Mouse (Mus musculus): ENCODE measurements around the gene Gipc3. TPM values are rescaled to one million over a fixed set of nuclear protein-coding genes. Genes with fewer than 3 reads are reported as not detected.

The Gipc3 gene
- total RNA-seq, 2 experiments from 2014 or later, result 5.9 TPM

DNA sequence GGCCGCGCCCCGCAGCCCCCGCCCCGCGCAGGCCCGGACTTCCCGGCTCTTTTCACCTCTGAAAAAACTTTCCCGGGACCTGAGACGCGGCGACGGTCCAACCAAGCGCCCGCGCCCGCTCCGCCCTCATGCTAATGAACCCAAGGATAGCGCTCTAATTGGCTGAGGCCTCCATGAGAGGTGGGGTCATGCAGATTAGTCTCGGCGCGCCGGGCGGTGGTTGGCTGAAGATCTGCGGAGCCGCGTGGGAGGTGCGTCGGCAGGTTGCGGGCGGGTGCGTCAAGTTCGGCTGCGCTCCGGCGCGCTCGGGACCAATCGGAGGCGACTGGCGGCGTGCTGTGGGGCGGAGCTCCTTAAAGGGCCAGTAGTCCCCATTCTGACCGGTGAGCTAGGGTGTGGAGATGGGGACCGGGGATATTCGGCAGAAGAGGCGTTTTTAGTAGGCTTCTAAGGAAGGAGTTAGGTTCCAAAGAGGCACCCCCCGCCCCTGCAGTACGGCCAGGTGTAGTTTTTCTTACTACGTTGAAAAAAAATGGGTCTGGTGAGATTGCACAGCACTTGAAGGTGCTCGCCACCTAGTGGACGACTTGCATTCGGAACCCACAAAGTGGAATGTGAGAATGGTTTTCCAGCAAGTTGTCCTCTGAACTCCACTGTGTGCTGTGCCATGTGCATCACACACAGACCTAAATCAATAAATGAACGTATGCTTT is 7.4 kb upstream of the Gipc3 start, which contains the start of gene Hmg20b:
Hmg20b (minus strand) TSS at position 130 of the 713 bp plus-strand sequence.
- intact Hi-C loops (cut with DNase I), result no loop called here
- DNase-seq, result peak; percentile 98

DNA sequence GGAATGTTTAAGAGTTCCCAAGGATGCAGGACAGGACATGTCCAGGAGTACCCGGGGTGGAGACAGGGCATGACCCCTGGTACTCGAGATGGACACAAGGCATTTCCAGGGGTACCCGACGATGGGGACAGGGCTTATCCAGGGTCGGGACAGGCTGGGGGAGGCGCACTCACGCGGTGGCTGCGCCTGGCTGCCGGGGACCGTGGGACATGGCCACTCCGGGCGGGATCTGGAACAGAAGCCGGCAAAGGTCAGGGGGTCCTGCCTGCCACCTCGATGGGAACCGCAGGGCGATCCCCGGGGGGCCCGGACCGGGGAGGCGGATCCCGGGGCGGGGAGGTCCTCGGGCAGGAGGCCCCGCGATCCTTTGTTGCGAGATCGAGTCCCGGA is 6.9 kb upstream of the Gipc3 start:
- intact Hi-C loops (cut with DNase I), result no loop called here
- no peak for DNase-seq

DNA sequence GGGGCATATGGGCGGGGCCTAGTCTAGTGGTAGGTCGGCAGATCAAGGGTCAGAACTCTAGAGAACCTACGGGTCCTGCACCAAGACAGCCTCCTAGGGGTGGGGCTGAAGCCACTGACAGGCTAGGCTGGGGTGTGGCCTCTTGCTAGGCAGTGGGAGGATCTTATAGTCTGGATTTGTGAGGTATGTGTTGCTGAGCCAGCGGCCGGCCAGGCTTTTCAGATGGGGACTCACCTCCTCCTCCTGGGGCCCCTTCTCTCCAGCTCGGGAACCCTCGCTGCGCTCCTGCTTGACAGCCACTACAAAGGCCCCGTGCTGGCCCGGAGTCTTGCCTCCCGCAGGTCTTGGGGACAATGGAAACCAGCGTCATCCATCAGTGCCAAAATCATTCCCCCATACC is 6.1 kb upstream of the Gipc3 start:
- intact Hi-C loops (cut with DNase I), result no loop called here
- DNase-seq, result peak in 1 of 2 experiments; percentile 27

GRCm38 (mm10) chr10:81346453-81347067 is 3.5 kb upstream of the Gipc3 start:
- intact Hi-C loops (cut with DNase I), result no loop called here
- DNase-seq, result peak in 1 of 2 experiments; percentile 17

GRCm38 (mm10) chr10:81345162-81345534 is 2.1 kb upstream of the Gipc3 start:
- intact Hi-C loops (cut with DNase I), result no loop called here
- no peak for DNase-seq

GRCm38 (mm10) chr10:81344421-81345161 is 1.5 kb upstream of the Gipc3 start:
- peak in 1 of 2 experiments; percentile 18 for DNase-seq
- intact Hi-C loops (cut with DNase I), result no loop called here

GRCm38 (mm10) chr10:81341333-81341949 is 1.6 kb downstream of the Gipc3 start:
- intact Hi-C loops (cut with DNase I), result loop anchor here (2.0 kb wide), 2 partner anchors 15 to 53 kb away; no protein-coding TSS in a partner anchor
- peak; percentile 78 to 86 for DNase-seq

- DNase-seq, result no peak
- intact Hi-C loops (cut with DNase I), result loop anchor here (2.0 kb wide), 2 partner anchors 14 to 52 kb away; no protein-coding TSS in a partner anchor
Measured at GRCm38 (mm10) chr10:81340551-81341332, 2.3 kb downstream of the Gipc3 start.

GRCm38 (mm10) chr10:81336558-81336957 is 6.5 kb downstream of the Gipc3 start:
- DNase-seq, result no peak
- intact Hi-C loops (cut with DNase I), result no loop called here

GRCm38 (mm10) chr10:81335393-81336340 is 7.4 kb downstream of the Gipc3 start:
- intact Hi-C loops (cut with DNase I), result no loop called here
- no peak for DNase-seq

DNA sequence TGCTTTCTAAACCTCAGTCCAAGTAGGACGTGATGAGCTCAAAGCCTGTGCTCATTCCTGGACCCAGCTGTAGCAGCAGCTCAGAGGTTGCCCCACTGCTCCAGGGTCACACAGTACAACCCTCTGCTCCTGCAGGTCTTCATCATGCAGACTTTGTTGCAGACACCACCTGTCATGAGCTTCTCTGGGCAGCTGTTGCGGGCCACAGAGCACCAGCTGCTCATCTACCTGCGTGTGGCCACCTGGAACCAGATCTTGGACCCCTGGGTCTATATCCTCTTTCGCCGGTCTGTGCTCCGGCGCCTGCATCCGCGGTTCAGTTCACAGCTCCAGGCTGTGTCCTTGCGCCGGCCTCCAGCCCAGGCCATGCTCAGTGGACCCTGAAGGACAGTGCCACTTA is 8.7 kb downstream of the Gipc3 start:
- intact Hi-C loops (cut with DNase I), result no loop called here
- DNase-seq, result no peak

- intact Hi-C loops (cut with DNase I), result no loop called here
- DNase-seq, result no peak
Measured at GRCm38 (mm10) chr10:81332277-81332676, 10.8 kb downstream of the Gipc3 start.

DNA sequence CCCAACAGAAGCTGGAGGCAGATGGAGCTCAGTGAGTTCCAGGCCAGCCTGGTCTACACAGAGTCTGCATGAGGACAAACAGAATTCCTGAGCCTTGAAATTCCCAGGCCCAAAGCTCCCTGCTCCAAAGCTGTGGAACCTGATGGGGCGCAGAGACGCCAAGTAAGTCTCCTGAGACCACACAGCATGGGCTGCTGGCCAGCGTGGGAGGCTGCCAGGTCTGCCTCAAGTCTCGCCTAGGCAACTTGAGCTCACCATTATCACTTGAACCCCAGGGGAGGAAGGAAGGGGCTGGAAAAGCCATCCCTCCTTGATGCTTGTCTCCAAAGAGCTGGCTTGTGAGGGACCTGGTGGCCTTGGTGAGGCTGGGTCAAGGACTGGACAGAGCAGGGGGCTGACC is 13.1 kb downstream of the Gipc3 start:
- intact Hi-C loops (cut with DNase I), result no loop called here
- peak; percentile 73 to 75 for DNase-seq

DNA sequence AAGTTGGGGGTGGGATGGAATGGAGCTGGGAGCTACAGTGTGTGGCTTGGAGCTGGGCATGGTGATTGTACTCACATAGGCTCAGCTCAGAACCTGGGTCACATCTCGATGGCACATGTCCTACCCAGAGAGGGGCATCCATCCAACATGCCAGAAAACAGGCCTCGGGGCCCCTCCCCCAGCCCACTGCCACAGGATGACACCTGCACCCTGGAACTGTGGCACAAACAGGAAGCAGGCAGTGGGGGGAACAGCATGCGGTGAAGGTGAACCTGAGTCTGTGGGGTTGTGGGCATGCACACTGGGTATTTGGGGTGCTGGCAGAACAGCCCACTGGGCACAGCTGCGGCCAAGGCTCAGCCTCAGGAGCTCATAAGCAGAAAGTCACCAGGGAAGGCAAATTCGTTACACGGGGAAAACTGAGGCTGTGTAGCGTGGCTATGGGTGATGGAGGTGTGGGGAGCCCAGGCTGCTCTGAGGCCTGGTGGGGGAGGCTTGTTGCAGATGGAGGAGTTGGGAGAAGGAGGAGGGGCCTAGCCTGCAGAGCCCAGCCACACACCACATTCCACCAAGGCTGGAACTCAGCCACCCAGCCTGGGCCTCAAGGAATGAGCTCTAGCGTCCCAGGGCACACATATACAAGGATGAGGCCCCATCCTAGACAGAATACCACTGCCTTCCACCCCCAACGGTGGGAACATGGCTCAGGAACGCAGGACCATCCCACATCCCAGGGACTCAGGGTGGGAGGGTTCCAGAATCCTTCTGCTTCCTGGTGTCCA is 13.7 kb downstream of the Gipc3 start:
- intact Hi-C loops (cut with DNase I), result no loop called here

GRCm38 (mm10) chr10:81328386-81328785 is 14.7 kb downstream of the Gipc3 start, which contains the start of gene Tbxa2r:
Gene Tbxa2r (plus strand): TSS chr10:81328731.
- peak; percentile 62 to 71 for DNase-seq
- intact Hi-C loops (cut with DNase I), result no loop called here

More for the DNA sequence above, 13.7 kb downstream of the Gipc3 start:
- peak; percentile 13 to 37 for DNase-seq

DNA sequence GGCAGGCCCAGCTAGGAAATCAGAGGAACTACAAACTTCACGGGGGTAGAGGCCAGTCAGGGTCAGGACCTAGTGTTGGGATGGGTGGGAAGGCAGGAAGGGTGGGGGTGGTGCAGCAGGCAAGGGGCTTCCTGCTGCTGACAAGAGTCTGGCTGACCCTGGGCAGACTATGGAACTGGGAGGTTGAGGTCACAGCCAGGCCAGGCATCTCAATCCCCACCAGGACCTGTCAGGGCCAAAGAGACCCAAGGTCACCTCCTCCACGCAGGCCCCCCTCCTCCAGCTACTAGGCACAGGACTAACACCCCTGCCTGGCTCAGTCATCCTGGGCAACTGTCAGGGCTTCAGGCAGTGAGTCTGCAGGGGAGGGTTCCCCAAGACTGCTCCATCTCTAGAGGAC is 15.1 kb downstream of the Gipc3 start:
- DNase-seq, result peak in 1 of 2 experiments; percentile 35
- intact Hi-C loops (cut with DNase I), result loop anchor here (2.0 kb wide), 1 partner anchor 13 kb away; no protein-coding TSS in a partner anchor

DNA sequence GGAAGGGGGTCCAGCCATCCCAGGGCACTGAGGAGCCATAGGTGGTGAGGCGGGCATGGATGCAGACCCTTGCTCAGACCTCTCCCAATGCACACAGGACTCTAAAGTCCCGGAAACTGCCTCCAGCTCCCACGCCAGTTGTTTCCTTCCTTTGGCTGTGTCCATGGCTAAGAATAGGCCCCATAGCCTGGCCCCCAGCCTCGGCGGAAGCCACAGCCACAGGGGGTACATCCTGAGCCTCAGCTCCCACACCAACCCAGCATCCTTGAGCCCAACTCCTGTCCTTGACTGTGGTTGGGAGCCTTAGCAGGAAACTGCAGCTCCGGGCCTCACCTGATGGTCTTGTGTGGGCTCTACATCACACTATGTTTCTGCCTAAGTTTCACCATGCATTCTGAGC is 16.2 kb downstream of the Gipc3 start:
- DNase-seq, result peak; percentile 49 to 60
- intact Hi-C loops (cut with DNase I), result loop anchor here (2.0 kb wide), 1 partner anchor 14 kb away; no protein-coding TSS in a partner anchor

GRCm38 (mm10) chr10:81325781-81326180 is 17.3 kb downstream of the Gipc3 start:
- DNase-seq, result no peak
- intact Hi-C loops (cut with DNase I), result loop anchor here (2.0 kb wide), 1 partner anchor 15 kb away; no protein-coding TSS in a partner anchor
